Mouse (Mus musculus): ENCODE results near the gene Maff.

DNA sequence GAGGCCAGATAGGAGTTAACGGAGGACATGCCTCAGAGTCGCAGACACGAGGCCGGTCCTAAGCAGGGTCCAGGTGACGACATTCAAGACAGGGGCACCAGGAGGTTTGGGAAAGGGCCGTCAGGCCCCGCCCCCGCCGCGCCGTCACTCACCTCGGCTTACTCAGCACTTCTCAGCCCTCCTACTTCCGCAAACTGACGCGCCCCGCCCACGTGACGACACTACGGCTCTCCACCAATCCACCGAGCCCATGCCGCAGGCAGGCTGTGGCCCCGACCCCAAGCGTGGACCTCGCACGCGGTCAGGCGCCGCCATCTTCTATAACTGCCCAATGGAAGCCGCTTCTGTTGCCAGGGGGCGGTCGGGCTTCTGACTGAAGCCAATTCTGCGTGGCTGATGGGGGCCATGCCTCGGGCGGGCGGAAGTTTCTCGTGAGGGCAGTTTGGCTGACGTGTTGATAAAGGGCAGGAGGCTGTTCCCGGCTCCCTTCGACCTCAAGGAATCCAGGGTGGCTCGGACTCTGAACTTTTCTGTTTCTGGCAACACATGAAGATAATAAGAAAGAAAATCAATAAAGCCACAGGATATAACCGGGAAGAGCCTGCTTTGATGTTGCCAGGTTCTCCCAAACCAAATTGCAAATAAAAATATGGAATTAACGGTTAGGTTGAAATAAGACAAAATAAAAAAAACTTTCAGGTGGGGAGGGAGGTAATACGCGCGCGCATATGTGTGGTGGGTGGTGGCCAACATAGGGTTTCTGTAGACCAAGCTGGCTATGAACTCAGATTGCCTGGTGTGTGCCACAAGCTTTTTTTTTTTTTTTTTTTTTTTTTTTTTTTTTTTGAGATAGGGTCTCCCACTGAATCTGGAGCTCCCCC, 18.1 kb upstream of the Maff start, which contains the start of gene Pla2g6:
- no peak for TF ChIP-seq CTCF (IDR thresholded peaks at IDR 0.05; ENCODE audit: low read depth, low read length)
- no peak for TF ChIP-seq POLR2A (IDR thresholded peaks at IDR 0.05; ENCODE audit: borderline replicate concordance, low read depth, low read length)
